Mouse (Mus musculus) T-helper 1 cell (primary cell): ENCODE measurements around the gene Ap3s2.

Experiments used
- in situ Hi-C: fragments of 300-600 bp; cut with MboI, MseI; formaldehyde crosslinking; loops from one replicate; pipeline ENCODE4 v1.15.1; 2025; ENCODE audit warnings: high pct_unique_total_duplicates

The Ap3s2 gene

DNA sequence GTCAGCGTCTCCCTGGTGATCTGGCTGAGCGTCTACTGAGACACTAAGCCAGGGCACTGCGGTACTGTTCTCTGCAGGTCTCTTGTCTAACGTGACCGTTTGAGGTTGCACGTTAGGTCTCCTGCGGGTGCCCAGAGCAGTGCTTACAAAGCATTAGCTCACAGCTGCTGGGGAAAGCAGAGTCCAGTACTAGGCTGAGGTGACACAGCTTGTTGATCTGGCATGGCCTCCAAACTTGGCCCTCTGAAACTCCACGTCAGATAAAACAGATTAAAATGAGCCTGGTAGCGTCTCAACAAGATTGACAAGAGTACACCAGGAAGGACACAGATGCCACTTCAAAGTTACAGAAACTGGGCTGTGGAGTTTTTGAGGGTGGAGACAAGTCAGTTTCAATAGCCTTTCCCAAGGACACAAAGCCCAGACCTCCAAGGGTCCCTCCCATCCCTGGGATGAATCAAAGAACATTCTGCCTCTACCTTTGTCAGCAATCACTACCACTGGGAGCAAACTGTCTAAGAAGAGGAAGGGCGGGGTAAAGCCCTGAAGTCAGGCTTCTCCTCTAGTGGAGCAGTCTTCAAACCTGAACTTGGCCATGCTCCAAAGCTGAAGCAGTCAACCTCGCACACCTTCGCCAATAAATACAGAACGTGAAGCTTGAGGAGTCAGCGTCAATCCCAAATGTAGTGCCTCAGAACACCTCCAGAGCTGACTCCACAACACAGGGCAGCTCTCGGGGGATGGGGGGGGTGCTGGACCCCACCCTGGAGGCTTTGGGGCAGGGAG lies 29.8 kb downstream of the Ap3s2 start:
- in situ Hi-C loops: no loop called here

DNA sequence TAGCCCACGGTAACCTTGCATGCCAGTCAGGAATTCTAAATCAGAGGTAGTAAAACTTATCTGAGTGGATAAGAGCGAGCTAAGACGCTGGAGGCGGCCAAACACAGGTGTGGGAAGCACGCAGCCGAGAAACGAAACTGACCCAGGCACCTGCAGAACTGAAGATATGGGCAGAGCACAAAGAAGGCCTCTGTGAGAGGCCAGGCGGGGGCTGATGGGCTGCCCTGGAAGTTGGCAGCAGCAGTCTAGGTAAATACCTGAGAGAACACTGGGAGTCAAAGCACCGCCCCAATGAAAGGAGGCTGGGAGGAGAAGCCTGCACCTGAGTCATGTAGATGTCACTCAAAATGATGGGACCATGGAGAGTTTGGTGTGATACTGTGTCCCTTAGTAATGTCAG lies 31.8 kb downstream of the Ap3s2 start:
- in situ Hi-C loops: no loop called here

DNA sequence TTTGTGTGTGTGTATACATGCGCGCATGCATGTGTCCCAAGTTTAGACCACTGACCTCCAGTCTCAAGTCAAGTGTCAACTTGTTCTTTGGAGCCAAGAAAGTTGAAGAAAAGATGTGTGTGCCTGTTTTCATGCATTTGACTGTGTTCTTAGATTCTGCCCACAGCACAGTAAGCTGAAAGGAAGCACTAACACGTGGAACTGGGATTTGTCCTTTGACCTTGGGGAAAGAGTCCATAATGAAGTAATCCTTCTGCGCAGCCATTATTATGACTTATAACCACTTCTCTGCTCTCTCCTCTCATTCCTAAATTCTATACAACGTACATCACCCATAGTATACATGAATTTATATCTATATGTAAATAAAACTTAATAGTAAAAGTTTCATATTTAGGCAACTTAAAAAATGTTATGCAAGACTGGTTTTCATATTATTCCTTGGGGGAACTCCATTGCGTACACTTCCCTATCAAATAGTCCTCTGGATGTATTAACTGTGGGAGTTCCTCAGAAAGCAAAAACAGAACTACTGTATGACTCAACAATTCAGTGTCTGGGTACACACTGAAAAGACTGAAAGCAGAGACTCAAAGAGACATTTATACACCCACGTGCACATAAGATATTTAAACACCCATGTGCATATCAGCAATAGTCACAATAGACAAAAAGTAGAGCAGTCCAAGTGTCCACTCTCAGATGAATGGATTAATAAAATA lies 36.7 kb downstream of the Ap3s2 start:
- in situ Hi-C loops: no loop called here

DNA sequence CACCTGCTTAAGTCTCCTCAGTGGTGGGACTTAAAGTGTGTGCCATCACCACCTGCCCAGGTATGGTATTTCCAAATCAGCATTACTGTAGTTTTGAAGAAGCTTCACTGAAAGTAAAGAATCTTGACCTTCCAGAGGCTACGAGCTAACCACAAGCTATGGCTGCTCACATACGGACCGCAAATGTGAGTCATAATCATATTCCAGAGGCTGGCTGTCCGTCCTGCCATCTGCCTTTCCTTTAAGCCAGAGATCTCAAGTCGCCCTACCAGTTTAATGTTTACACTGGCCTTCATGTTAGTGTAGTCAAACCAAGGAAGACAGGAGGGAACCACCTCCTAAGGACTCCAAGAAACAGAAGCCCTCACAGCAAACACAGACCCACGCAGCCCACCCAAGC lies 38.5 kb downstream of the Ap3s2 start:
- in situ Hi-C loops: no loop called here

DNA sequence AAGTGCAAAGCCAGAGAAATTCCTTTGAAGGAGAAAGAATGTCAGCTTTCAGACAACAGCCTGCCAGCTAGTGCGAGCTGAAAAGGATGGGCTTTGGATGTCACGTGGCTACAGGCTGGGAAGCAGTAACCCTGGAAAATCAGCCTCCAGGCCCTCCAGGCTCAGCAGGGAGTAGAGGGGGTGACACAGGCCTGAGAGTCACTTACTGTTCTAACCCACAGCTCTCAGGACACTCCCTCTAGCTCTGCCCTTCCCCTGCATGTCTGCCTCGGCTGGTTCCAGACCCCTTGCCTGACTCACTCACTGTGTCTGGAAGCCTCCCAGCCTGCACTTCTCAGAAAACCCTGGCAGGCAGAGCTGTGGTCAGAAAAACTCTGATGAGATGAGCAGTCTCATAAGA lies 39.5 kb downstream of the Ap3s2 start:
- in situ Hi-C loops: no loop called here

DNA sequence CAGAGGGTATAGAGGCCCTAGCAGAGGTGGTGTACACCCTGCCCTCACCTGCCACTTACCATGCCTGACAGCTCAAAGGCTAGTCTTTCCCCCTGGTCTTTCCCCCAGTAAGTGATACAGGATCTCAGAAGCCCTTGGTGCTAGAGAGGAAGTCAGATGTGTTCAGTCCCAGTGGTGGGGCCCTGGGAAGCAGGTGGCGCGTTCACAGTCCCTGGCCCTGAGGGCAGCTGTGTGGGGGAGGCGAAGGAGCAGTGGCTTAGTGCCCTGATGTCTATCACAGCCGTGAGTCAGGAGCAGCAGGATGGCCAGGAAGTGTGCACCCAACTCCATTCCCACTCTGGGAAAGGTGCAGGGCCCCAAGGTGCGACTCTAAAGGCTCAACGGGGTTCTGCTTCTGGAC lies 40.4 kb downstream of the Ap3s2 start:
- in situ Hi-C loops: no loop called here

DNA sequence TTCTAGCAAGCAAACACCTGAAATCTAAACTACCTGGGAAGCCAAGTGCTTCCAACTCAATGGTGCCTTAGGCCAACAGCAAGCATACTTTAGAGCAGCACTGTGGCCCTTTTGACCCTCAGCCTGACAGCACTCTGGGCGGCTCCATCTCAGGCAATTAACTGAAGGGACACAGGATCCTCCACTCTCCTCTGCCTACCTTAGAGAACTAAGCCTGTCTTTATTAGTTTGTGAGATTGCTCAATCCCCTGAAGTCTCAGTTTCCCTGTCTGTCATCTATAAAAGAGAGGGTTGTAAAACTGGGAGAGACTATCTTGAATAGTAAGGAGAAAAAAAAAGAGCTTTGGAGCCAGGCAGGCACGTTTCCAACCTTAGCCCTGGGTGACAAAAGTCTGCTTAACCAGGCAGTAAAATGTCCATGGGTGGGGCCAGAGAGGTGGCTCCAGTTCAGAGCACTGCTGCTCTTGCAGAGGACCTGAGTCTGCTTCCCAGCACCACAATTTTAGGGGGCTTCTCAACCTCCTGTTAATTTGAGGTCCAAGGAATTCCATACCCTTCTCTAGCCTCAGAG lies 41.9 kb downstream of the Ap3s2 start:
- in situ Hi-C loops: no loop called here

DNA sequence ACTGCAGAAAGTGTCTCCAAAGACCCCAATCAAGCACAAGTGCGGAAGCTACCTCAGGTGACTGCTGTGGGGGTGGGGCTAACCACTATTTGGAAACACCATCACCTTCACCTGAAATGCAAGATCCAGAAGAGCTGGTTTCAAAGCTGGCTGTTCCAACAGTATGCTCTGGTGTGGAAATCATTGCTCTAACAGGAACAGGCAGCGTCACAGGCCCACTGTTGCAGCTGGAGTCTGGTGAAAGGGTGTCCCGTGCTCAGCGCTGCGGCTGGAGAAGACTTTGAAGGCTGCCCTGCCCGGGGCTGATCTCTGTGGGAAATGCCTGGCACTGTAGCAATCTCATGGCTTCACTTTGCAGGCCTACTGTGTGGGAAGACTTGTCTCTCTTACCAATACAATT lies 47.0 kb downstream of the Ap3s2 start:
- in situ Hi-C loops: no loop called here

DNA sequence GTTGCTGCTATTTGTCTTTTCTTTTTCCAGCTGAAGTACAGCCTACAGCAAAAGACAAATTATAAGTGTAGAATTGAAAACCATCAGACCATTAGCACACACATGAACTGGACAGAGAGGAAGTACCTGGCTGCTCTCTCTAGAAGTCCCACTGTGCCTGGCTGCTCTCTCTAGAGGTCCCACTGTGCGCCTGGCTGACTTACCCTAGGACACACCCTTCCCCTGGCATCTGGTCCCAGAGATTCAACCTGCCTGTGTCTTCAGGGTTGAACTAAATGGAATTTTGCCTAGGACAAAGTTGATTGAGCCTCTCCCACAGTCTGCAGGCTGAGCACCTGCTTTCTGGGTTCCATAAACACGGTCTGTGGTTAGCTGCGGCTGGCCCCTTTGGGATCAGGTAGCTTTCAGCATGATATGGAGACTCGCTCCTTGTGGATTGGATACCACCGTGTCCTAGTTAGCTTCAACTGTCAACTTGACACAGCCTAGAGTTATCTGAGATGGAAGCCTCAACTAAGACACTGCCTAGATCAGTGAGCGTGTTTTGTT lies 48.6 kb downstream of the Ap3s2 start:
- in situ Hi-C loops: no loop called here

DNA sequence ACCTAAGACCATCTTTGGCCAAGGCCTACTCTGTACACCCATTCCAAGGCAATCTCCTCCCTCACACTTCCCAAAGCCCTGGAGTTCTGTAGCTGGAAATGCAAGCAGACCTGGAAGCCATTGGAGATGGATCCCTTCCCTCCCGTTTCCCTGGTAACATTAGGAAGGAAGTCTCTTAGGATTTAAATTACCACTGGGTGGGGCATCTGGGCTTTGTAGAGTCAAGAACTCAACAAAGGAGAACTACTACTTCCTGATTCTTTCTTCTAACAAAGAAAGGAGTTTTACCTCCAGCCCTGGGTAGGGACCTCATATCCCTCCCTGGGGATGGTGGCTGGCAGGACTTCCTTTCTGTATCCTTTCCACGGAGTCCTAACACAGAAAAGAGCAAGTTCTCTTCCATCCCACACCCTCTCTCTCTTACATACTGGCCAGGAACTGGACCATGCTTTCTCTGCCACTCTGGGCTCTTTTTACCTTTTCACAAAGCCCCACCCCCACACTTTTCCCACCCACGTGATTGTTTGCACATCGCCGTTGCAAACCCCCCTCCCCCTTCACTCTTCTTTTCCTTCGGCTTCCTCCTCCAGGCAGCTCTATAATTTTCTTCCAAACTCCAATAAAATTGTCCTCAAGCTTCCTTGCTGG lies 51.3 kb downstream of the Ap3s2 start:
- in situ Hi-C loops: no loop called here

DNA sequence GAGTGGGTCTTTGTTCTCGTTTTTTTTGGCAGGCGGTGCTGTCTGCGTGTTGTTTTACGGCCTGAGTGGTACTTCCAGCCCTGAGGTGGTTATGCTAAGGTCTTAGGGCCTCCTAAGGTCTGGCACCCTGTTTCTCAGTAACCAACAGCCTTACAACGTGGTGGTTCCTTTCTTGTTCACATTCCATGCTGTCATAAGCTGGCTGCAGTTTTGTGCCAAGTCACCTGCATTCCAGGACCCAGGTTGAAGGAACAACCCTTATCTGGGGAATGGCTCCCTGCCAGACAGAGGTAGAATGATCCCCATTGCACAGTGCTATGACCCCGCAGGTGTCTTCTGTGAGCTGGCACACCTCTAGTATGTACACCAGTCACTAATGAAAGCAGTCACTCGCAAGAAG lies 52.0 kb downstream of the Ap3s2 start:
- in situ Hi-C loops: no loop called here

DNA sequence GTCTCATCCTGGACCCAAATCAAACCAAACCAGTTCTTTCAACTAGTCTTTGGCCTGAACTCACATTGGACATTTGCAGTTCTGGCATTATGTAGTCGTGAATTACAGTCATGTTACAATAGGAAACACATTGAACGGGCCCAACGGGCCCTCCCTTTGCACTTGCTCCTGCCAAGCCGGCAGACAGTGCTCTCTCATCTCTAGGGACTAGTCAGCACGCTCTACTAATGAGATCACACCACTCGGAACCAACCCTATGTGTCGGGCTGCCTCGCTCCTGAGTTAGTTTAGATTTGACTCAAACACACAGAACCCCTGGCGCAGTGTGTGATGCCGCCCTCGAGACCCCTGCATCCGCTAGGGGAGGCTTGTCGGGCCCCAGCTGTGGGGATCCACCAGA lies 52.6 kb downstream of the Ap3s2 start:
- in situ Hi-C loops: no loop called here

DNA sequence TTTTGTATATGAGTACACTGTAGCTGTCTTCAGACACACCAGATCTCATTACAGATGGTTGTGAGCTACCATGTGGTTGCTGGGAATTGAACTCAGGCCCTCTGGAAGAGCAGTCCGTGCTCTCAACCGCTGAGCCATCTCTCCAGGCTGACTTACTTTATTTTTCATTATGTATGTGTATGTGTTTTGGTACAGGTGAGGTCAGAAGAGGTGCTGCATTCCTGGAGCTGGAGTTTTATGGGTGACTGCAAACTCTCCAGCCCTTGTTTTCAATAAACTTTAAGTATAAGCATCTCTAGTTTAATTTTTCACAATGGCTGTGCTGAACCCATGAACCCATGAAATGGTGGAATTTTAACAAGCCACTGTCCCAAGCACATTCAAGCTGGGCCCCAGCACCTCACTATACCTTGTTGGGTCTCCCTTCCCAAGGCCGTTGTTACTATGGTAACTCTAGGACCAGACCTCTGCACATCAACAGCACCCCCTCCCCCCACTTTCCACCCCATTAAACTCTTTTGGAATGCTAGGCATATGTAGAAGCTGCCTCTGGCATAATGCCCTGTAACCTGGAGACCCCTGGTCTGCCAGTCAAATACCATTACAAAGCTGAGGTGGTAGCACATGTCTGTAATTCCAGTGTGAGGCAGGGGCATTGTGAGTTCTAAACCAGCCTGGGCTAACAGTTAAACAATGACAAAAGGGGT lies 54.0 kb downstream of the Ap3s2 start:
- in situ Hi-C loops: no loop called here

DNA sequence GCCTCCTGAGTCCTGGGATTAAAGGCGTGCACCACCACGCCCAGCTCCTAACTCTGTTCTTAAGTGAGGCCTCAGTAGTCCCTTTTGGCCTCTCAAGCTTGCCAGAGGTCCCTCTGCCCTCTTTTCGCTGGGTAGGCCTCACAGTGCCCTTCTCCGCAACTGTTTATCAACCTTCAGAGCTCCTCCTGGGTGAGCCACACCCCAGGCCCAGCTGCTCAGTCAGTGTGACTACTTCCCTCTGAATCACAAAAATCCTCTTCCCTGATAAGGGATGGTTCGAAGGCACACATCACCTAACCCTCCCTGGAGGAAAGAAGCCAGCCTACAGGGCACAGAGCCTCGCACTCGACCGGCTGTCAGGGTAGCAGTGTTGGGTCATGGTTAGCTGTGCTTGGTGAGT lies 58.7 kb downstream of the Ap3s2 start:
- in situ Hi-C loops: no loop called here

DNA sequence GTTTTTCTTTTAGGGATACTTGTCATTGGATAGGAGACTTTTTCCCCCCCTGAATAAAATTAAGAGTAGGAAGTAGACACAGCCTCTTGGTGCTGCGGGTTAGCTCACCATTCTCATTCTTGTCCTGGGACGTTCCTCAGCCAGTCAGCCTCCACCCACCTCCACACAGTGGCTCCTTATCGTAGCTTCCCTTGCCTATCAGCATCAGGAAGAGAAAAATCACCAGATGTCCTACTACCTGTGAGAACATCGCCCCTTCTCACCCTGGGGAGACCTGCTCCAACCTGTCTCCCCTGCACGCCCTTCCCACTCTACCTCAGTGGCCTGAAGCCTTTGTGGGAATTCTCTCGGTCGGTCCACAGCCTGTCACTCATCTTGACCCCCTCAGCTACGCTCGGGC lies 59.6 kb downstream of the Ap3s2 start, which contains the start of gene Anpep:
Anpep (minus strand) TSS at position 249 of the 400 bp plus-strand sequence.
- in situ Hi-C loops: no loop called here

DNA sequence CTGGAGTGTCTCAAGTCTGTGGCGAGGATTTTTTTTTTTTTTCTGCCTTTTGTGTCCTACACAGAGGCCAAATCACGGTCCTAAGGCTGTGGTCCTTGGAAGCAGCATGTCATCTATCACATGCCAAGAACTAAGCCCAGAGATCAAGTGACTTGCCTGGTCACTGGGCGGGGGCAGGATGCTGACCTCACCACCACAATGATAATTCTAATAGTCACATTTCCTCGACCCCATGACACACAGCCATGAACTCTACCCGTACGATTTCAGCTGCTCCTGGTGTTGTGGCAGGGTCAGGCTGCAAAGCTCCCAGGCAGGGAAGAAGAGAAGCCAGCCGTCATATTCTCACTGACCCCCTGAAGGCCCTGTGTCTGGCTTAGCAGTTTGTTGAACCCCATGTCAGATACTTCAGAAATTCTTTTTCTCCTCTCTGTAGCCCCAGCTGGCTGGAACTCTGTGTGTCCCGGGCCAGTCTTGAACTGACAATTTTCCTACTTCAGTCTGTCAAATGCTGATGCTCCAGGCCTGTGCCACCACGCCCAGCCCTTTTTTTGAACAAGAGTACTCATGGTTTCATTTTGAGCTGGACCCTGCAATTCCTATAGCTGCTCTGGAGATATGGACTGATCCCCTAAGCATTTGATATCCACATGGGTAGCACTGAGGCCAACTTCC lies 61.4 kb downstream of the Ap3s2 start:
- in situ Hi-C loops: no loop called here

DNA sequence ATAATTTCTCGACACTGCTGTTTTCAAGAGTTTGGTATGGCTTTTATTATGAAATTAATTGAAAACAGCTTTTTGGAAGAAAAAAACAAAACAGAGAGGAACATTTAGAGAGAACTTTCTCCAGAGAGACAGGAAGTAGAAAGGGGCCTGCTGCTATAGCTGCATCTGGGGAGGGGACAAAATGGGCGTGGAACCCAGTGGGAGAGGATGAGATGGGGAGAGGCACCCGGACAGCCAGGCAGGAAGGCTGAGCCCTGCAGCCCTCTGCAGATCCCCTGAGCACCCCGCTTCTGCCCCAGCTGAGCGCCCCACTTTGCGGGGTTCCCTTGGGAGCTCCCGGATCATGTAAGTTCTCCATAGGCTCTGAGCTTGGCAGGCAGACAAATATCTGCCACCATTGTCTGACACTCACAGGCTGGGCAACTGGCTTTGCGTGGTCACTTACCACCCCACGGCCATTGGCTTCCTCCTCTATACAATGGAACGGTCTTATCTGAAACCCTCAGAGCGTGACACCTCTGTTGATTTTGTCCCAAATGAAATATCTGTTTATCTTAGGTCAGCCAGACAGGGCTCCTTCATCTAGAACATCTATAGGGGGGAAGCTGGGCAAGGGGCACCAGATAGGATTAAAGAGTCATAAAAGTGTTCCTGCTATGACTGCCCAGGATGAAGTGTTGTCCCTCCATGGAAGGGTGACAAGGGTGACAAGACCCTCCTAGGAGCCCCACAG lies 62.1 kb downstream of the Ap3s2 start:
- in situ Hi-C loops: no loop called here

DNA sequence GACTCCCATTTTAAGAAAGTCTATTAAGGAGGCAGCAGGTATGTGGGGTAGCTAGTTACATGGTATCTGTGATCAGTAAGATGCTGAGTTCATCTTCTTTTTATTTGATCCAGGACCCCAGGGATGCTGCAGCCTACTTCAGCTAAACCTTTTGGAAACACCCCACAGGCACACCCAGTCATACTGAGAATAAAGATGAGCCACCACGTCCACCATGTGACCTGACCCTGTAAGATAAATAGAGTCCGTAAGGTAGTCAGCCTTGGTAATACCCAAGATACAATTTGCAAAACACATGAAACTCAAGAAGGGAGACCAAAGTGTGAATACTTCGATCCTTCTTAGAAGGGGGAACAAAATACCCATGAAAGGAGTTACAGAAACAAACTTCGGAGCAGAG lies 64.1 kb downstream of the Ap3s2 start:
- in situ Hi-C loops: no loop called here

DNA sequence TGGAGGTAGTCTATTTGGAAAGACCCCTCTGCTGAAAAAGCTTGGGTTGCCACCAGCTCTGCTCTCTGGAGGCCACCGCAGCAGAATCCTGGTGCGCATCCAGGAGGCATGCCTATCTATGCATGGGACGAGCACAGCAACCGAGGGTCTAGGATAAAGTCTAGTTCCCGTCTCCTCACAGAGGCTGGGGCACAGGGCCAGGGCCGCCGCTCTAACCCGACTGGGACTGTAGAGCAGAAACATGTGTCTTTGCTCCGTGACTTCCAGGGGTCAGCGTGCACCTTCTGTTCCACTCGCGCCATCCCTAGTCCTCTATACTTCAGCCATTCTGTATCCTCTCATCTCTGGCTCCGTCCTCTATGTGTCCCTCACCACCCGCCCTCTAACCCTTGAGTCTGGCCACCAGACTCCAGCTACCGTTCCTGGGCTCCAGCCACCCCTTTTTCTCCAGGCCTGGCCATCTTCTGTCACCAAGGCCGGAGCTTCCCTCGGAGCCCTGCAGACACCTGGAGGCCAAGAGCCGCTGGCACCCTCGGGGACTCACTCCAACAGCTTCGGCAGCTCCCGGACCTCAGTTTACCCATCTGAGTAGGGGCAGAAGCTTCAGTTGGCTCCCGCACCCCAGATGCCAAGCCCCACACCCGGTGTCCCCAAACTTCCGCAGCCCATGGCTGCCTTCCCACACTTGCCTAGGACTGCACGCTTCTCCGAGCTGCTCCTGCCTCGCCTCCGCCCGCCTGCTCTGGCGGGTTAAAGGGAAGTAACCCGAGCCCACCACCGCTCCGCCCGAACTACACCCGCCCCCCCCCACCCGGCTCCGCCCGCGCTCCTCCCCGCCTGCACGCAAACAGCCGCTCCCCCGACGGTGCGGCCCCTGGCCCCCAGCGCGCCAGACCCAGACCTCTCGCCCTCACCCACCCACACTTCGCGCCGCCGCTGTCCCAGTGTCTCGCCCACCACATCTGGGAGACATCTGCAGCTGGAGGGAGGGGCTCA lies 72.7 kb downstream of the Ap3s2 start:
- in situ Hi-C loops: no loop called here
